Mouse (Mus musculus) liver, embryonic 14.5 days (tissue): Measurements from ENCODE around the gene Spag9.

Experiments used
- CTCF ChIP-seq: IDR thresholded peaks from 2 replicates; pipeline ENCODE4 v1.5.1; 2016; ENCODE audit warnings: antibody characterized with exemption, low read depth, control low read depth
- EP300 ChIP-seq: IDR thresholded peaks from 2 replicates; pipeline ENCODE4 v1.6.1; 2016; ENCODE audit warnings: antibody characterized with exemption, low read depth

- TF ChIP-seq CTCF (no peak), EP300 (no peak)
Measured at GRCm38 (mm10) chr11:94118612-94119011, 122.7 kb downstream of the Spag9 start.
